Mouse (Mus musculus): ENCODE data around the gene BC048562.
A peak's percentile ranks its signal among the peaks of the same experiment; 100 is the strongest.

The BC048562 gene

DNA sequence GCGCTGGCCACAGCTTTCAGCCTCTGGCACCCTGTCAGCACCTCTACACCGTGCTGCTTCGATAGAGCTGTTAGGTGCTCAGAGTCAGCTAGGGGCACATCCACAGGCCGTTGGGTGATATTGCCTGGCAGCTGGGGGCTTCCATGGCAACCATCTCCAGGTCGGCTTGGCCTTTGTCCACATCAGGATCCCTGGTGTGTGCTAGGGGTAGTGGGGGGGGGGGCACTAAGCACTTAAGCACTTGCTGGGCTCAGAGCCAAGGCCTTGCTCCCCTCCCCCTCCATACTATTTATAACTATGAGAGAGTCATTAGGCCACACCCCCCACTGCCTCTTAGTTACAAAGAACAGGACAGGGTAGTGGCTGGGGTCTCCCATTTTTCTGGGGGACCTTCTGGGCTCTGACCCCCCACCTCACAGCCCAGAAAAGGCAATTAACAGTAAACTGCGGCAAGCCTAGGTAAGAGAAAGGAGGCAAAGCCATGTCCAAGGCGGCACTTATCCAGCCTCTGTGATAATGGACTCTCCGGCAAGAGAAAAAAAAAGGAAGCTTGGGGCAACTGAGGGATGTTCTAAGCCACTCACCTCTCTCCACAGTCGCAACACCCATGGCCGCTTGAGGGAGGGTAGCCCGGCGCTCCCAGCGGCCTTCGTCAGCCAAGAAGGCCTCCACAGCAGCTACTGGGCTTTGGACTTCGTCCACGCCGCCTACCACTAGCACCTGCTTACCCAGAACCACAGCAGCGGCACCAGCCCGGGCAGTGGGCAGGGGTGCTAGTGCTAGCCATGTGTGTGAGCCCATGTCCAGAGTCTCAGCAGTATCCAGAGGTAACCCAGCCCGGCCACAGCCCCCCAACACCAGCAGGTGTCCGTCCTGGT, 14.2 kb downstream of the BC048562 start:
- DNase-seq (ENCODE audit: low spot score in 2 of 2), result no peak

DNA sequence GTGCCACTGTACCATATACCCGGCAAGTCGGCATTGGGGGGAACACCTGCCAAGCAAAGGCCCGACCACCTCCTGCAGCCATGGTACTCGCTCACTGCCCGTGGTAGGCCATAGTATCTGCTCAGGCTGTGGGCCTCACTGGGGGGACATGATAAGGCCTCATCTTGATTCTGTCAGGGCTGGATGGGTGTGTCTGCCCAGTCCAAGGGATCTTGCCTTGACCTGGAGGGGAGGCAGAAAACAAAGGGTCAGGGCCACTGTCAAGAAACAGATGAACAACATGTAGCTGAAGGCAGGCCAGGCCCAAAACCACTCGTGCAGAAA, 14.8 kb downstream of the BC048562 start:
- no peak for DNase-seq (ENCODE audit: low spot score in 2 of 2)

DNA sequence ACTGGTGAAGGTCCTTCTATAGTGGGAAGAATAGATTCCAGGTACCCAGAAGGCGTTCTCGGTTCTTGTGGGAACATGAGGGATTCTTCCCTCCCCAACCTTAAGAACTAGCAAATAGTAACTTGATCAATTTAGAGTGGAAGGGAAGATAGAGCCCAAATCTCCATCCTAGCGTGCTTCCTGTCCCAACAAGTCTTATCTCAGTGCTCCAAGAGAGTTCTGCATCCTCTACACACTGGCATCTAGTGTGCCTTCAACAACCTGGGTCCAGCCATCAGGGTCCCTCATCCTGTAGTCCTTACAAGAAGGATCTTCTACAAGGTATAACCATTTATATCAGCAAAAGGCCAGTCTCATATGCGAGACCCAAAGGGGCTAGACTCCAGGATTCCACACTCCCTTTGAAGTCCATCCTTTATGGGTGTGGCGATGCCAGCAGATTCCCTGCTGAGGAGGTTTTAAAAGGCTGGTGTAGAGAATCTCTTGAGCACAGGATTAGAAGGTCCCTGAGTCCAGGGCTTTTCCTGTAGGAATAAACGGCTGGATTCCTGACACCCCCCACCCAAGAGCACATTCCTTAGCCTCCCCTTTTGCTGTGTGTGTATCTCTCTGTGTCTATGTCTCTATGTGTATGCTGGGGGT, 15.4 kb downstream of the BC048562 start:
- no peak for DNase-seq (ENCODE audit: low spot score in 2 of 2)

GRCm38 (mm10) chr9:108452291-108452906, 16.1 kb downstream of the BC048562 start:
- DNase-seq (ENCODE audit: low spot score in 2 of 2), result peak; percentile 74 to 87

DNA sequence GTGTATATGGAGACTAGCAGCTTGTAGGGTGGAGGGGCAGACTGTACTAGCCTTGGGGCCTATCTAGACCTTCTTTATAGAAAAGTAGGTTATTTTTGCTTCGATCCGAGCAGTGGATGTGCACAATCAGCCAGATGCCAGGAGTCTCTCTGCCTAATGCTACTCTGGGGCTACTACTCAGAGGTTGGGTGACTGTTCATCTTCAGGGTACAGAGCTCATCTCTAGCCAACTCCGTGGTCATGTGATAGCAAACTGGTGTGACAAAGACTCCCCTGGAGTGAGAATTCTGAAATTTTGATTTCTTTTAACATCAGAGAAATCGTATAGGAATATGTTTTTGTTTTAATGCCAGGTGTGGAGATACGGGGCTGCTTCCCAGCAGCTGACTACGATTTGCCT, 16.6 kb downstream of the BC048562 start:
- DNase-seq (ENCODE audit: low spot score in 2 of 2), result no peak

- no peak for DNase-seq (ENCODE audit: low spot score in 2 of 2)
Measured at GRCm38 (mm10) chr9:108453458-108453857, 17.2 kb downstream of the BC048562 start.

DNA sequence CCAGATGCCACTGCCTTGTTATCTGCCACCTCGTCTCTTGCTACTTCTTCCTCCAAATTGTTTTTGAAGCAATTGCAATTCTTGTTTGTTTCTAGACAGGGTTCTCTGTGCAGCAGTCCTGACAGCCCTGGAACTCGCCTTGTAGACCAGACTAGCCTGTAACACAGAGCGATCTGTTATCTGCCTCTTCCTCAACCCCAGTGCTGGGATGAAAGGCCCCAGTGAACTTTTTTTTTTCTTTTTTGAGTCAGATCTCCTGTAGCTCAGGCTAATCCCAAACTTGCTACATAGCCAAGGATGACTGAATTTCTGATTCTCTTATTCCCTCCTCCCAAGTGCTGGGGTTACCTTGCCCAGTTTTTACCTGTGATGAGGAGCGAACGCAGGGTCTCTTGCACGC, 18.1 kb downstream of the BC048562 start:
- DNase-seq (ENCODE audit: low spot score in 2 of 2), result no peak

DNA sequence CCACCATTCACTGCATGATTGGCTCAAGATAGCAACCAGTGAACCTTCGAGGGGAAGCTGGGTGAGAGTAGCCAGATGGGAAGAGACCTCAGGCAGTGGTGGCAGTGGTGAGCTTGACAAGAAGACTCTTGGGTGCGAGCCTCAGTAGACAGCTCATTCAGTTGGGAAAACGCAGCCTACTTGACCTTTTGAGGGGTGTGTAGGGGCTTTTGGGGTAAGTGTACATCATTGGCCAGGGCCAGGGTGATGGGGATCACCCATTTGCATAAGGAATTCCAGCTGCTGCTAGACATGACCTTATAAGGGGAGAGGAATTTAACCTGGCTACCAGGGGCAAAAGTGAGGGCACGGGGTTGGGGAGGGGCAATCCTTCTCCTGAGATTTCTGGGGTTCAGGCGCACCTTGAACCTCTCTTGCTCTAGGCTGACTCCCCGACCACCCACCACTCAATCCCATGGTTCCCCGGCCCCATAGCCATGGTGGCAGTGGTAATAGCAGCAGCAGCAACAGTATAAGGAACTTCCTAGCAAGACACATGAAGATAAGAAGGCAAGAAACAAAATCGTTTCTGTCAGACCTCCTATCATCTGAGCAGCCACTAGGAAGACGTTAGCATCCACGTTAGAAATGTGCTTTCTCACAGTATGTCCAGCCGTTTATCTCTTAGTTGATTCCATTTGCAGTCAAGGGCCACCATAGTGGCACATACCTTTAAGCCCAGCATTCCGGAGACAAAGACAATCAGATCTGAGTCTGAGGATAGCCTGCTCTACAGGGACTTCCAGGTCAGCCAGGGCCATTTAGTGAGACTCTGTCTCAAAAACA, 19.7 kb downstream of the BC048562 start:
- DNase-seq (ENCODE audit: low spot score in 2 of 2), result no peak

GRCm38 (mm10) chr9:108456953-108457352, 20.7 kb downstream of the BC048562 start:
- no peak for DNase-seq (ENCODE audit: low spot score in 2 of 2)

DNA sequence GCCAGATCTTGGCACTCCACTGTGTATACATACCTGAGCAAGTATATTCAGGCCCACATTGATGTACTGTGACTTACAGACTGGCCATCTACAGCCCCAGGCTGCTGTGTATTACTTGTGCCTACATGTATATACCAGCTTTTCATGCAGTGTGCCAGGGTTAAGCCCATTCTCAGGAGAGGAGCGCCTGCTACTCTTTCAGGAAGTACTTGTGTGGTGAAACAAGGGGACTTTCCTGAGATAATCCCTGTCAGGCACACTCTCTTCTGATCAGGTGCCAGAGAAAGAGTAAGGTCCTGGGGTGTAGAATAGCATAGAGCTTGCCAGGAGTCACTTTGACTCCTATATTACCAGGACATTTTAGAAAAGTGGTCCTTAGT, 23.6 kb downstream of the BC048562 start:
- no peak for DNase-seq (ENCODE audit: low spot score in 2 of 2)

DNA sequence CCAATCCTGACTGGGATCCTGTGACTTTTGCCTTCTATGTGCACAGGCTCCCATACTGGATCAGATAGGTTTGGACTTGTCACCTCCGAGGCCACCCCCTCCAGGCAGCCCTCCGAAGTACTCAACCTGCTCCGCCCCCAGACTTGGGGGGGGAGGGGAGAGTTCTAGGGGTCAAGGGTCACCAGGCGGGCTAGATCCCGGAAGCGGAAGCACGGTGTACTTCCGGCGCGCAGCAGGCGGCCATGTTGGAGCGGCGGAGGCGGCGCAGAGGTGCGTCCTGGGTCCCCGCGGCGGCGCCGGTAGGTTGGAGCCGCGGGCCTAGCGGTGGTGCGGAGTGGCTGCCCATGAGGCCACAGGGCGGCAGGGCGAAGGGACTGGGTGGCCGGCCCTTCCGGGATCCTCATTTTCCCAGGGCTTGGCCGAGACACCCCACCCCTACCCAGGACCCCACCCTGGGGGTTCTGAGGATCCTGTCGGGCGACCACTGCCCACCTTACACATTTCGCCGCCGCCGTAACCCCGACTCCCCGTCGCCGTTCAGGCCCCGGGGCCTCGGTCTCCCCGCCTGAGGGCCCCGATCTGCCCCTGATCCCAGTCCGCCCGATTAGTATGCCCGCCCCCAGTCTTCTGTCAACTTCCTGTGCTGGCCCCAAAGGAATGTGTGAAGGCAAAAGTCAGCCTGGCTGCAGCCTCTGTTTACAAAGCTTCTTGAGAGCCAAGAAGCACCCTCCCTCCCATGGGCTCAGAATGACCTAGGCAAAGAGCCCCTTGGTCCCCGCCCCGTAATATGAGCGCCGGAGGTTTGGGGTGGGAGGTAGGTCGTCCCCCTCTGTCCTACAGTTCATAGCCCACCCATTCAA, 24.3 kb downstream of the BC048562 start, which contains the start of gene Ccdc71:
Gene Ccdc71 (plus strand): TSS at position 209 of the 860 bp plus-strand sequence.
- DNase-seq (ENCODE audit: low spot score in 2 of 2), result peak; percentile 87

DNA sequence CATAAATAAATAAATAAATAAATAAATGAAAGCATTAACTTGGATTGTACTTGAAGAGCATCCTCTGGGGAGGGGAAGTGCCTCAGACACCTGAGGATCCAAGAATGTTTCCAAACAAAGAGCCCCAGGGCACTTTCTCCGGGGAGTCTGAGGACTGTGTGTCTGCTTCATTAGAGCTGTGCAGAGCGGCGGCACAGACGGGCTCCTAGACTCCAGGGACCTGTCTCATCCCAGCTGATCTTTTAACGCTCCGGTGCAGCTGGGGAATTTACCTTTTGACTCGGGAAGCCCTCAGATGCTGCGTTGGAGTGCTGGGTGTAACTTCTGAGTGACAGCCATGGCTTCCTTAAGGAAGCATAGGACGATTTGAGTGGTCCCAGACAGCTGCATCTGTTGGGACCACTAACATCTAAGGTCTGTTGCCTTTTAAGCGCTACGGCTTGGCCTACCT, 24.9 kb downstream of the BC048562 start, which contains the start of gene Klhdc8b:
Gene Klhdc8b (minus strand): TSS at position 401 of the 451 bp plus-strand sequence.
- DNase-seq (ENCODE audit: low spot score in 2 of 2), result no peak

DNA sequence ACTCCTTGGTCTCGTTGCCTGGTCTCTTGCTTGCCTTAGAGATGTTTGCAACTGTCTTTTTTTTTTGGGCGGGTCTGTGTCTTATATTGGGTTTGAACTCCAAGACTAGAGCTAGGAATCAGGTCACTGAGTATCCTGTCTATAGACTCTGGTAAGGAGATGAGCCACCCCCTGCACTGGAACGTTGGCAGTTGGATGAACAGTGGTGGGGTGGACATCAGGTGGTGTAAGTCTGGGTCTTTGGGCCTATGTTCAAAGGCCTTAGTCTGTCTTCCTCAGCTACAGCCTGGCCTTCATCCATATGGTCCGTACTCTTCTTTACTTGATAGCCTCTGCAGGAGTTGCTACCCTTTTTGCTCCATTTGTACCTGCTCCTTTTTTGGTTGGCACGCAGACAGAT, 25.4 kb downstream of the BC048562 start:
- no peak for DNase-seq (ENCODE audit: low spot score in 2 of 2)

- DNase-seq (ENCODE audit: low spot score in 2 of 2), result no peak
Measured at GRCm38 (mm10) chr9:108462192-108462591, 25.9 kb downstream of the BC048562 start.

- no peak for DNase-seq (ENCODE audit: low spot score in 2 of 2)
Measured at GRCm38 (mm10) chr9:108463713-108464112, 27.4 kb downstream of the BC048562 start.

DNA sequence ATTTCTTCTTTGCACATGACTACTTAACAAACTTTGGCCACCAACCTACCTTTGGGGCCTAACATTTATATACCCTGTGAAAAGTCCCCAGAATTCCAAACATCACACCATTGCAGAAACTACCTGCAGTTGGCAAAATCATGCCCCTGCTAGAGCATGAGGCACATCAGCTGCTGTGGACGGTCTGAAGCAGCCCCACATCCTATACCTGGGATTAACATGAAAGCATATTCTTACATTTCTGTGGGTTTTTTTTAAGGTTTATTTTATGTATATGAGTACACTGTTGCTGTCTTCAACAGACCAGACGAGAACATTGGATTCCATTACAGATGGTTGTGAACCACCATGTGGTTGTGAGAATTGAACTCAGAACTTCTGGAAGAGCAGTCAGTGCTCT, 29.9 kb downstream of the BC048562 start:
- no peak for DNase-seq (ENCODE audit: low spot score in 2 of 2)

DNA sequence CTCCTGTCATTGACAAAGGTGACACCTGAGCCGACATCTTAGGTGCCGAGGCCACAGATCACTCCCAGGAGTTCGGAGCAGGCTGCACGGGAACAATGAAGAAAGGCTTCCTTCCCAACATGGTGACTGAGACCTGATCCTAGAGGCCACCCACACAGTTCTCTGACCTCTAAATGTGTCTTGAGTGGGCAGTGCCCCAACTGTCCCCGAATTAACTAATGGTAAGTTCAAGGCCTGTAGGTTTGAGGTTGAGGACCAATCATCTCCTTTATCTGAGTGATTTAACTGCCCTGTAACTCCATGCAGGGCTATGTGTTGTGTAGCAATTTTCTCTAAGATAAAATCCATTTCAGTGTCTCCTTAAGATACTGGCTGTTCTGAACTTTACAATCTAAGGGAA, 33.1 kb downstream of the BC048562 start:
- DNase-seq (ENCODE audit: low spot score in 2 of 2), result no peak

GRCm38 (mm10) chr9:108469845-108470244, 33.6 kb downstream of the BC048562 start:
- no peak for DNase-seq (ENCODE audit: low spot score in 2 of 2)

GRCm38 (mm10) chr9:108474528-108474927, 38.2 kb downstream of the BC048562 start:
- no peak for DNase-seq (ENCODE audit: low spot score in 2 of 2)

DNA sequence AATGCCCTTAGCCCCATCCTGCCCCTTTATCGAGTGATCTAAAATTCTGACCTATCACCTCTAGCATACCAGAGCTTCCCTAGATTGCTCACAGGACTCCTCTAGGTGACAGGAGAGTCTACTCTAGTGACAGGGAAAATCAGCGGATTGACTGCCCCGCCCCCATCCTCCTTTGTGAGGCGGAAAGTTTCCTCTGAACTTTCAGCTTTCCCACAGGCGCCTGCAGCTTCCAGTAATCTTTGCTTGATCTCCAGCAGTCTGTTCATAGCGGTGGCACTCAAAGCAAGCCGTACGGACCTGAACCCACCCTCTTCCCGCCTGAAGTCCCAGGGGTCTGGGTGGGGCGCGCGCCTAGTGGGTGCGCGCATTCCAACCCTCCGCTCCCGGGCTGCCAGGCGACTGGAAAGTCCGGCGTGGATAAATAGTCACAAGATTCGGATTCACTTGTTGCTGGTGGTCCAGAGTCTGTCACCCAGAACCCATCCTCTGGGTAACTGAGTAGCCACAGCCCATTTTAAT, 42.4 kb downstream of the BC048562 start:
- DNase-seq (ENCODE audit: low spot score in 2 of 2), result peak in 1 of 2 experiments; percentile 61

GRCm38 (mm10) chr9:108479241-108479640, 43.0 kb downstream of the BC048562 start:
- no peak for DNase-seq (ENCODE audit: low spot score in 2 of 2)
